Mouse (Mus musculus) embryonic facial prominence, embryonic 11.5 days (tissue): Measurements from ENCODE around the gene Xrcc5. TPM values are rescaled to one million over a fixed set of nuclear protein-coding genes. Genes with fewer than 3 reads are reported as not detected.
A peak's percentile ranks its signal among the peaks of the same experiment; 100 is the strongest.

ENCODE experiments used
- ATAC-seq: fragments of 200-750 bp; cut with Nextera tagmentation; replicated peaks from 2 replicates; pipeline ENCODE4 v1.8.0; 2017; ENCODE audit warnings: low read depth; ENCODE audit not compliant: insufficient number of reproducible peaks, low FRiP score, low TSS enrichment
- DNase-seq: peaks from one replicate; pipeline ENCODE4 v3.0.0-alpha.2; 2015; ENCODE audit warnings: low spot score
- H3K27ac ChIP-seq: fragments of 300-500 bp; sonication (generic); replicated peaks from 2 replicates; pipeline ENCODE4 v1.5.1; 2014; ENCODE audit warnings: mild to moderate bottlenecking, low read depth, low read length, control low read depth
- H3K27me3 ChIP-seq: fragments of 300-500 bp; sonication (generic); 2 replicates; pipeline ENCODE4 v1.6.1; 2014; ENCODE audit warnings: mild to moderate bottlenecking, low read length, moderate library complexity, mixed read lengths; ENCODE audit not compliant: control insufficient read depth, insufficient read depth
- H3K36me3 ChIP-seq: fragments of 300-500 bp; sonication (generic); replicated peaks from 2 replicates; pipeline ENCODE4 v1.6.1; 2014; ENCODE audit warnings: low read depth, mild to moderate bottlenecking, low read length, moderate library complexity, mixed read lengths; ENCODE audit not compliant: control insufficient read depth, insufficient read depth
- H3K4me1 ChIP-seq: fragments of 300-500 bp; sonication (generic); 2 replicates; pipeline ENCODE4 v1.6.1; 2014; ENCODE audit warnings: low read length, mixed read lengths; ENCODE audit not compliant: control insufficient read depth, insufficient read depth
- H3K4me2 ChIP-seq: fragments of 300-500 bp; sonication (generic); 2 replicates; pipeline ENCODE4 v1.6.1; 2014; ENCODE audit warnings: low read depth, mild to moderate bottlenecking, control low read depth, low read length, moderate library complexity
- H3K4me3 ChIP-seq: fragments of 300-500 bp; sonication (generic); 2 replicates; pipeline ENCODE4 v1.5.1; 2014; ENCODE audit warnings: low read depth, low read length, control low read depth
- H3K9ac ChIP-seq: fragments of 300-500 bp; sonication (generic); replicated peaks from 2 replicates; pipeline ENCODE4 v1.6.1; 2014; ENCODE audit warnings: mild to moderate bottlenecking, control low read depth, low read length
- H3K9me3 ChIP-seq: fragments of 300-500 bp; sonication (generic); replicated peaks from 2 replicates; pipeline ENCODE4 v1.6.1; 2016; ENCODE audit warnings: mild to moderate bottlenecking, low read length, inconsistent platforms, mixed read lengths; ENCODE audit not compliant: control insufficient read depth
- WGBS: fragments of 180-500 bp; shearing (Covaris S2); extraction: QIAGEN DNeasy Blood & Tissue Kit; methylation state at CpG from one replicate; pipeline ENCODE4 v1.1.7; 2014; 5-methylcytosine and 5-hydroxymethylcytosine counted together
- polyA plus RNA-seq: library from polyadenylated mRNA; unstranded; fragments of >200 nt; fragmentation: Nextera tagmentation; extraction: Ambion mirVana; gene quantifications from 2 replicates; pipeline ENCODE4 v1.2.1, GENCODE M21; 2014

Gene Xrcc5
- polyA plus RNA-seq, 1 experiment from 2014 or later = 77.8 TPM

DNA sequence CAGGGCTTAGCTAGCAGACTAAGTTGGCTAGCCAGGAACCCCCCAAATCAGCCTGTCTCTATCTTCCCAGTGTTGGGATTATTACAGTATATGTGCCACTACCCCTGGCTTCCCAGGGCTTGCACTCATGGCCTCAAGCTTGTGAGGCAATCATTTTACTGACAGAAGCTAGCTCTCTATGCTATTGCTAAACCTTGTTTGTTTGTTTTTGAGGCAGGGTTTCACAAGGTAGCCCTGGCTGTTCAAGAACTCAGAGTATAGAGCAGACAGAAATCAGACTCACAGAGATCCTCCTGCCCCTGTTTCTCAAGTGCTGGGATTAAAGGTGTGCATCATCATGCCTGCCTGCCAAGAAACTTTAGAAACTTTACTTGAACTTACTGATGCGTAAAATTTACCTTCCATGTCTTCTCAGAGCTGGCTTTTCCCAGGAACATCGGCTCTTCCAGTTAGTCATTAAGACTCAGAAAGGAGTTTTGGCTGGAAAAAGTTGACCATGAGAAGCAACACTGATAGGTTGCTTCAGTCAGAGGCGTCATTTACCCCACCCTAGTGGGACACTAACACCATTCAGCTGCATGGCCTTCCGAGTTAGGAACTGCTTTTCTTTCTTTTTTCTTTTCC is 18.6 kb upstream of the Xrcc5 start:
- Histone ChIP-seq H3K27ac (no peak overlapping the region), H3K27me3 (no peaks in the 10 kb centered on the region), H3K4me2 (no peak overlapping the region), H3K9ac (no peak overlapping the region), H3K36me3 (no peaks in the 10 kb centered on the region), H3K4me3 (no peak overlapping the region), H3K9me3 (no peaks in the 10 kb centered on the region), H3K4me1 (no peaks in the 10 kb centered on the region)
- no peak for DNase-seq
- WGBS = 79% methylated on average over 4 of the region's 4 CpGs
- no peak for ATAC-seq

DNA sequence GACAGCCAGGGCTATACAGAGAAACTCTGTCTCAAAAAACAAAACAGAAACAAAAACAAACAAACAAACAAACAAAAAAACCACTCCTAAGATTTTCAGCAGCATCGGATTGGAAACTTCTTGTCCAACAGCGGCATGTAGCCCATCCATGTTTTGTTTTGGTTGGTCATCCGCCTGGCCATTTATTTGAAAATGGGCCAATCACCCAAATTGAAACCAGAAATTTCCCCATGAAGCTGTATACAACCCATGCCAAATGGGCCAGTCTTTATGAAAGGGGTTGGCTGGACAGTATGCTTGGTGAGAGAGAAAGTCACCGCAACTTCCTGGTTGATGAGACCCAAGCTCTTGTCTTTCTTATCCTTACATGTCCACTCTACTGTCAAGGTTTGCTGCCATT is 16.3 kb upstream of the Xrcc5 start:
- Histone ChIP-seq H3K27ac (no peak overlapping the region), H3K36me3 (no peaks in the 10 kb centered on the region), H3K4me1 (no peaks in the 10 kb centered on the region), H3K27me3 (no peaks in the 10 kb centered on the region), H3K9me3 (no peaks in the 10 kb centered on the region), H3K4me3 (no peak overlapping the region), H3K4me2 (no peak overlapping the region), H3K9ac (no peak overlapping the region)
- WGBS = 93% methylated on average over 4 of the region's 4 CpGs
- ATAC-seq = no peak
- no peak for DNase-seq

DNA sequence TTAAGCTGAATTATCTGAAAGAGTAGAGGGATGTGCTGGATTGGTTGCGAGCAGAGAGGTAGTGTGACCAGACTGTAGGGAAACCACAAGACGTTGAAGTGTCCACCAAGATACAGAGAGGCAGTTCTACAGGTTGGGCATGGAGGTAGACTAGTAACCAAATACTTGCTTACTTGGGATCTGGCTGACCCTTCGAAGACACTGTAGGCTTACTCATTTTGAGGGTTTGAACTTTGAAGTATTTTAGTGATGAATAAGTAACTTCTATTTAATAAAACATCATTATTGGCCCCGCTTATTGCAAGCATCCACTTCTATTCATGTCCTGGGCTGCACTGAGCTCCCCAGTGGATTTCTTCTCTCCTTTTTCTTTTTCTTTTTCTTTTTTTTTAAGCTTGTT is 15.8 kb upstream of the Xrcc5 start:
- Histone ChIP-seq H3K4me2 (no peak overlapping the region), H3K36me3 (no peaks in the 10 kb centered on the region), H3K27me3 (no peaks in the 10 kb centered on the region), H3K27ac (no peak overlapping the region), H3K4me3 (no peak overlapping the region), H3K9me3 (no peaks in the 10 kb centered on the region), H3K9ac (no peak overlapping the region), H3K4me1 (no peaks in the 10 kb centered on the region)
- ATAC-seq (no peak), DNase-seq (no peak)
- 89% methylated on average over 4 of the region's 4 CpGs for WGBS

DNA sequence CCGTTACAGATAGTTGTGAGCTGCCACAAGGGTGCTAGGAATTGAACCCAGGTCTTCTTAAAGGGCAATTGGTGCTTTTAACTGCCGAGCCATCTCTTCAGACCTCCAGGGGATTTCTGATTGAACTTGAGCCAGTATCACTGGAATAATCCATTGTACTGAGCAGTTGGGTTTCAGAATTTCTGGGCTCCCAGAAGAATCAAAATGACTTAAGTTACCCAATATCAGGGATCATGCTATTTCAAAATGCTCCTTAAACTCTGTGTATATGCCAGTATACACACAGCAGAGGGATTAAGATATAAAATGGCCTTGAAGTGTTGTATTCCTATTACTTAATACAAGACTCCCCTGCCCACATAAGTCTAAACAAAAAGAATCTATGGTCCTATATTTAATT is 15.3 kb upstream of the Xrcc5 start:
- no peak overlapping the region for H3K27ac ChIP-seq
- DNase-seq (no peak), ATAC-seq (no peak)
- H3K36me3 ChIP-seq = no peaks in the 10 kb centered on the region
- H3K9me3 ChIP-seq = no peaks in the 10 kb centered on the region
- no peaks in the 10 kb centered on the region for H3K4me1 ChIP-seq
- no peak overlapping the region for H3K4me2 ChIP-seq
- WGBS = 85% methylated on average over 2 of the region's 2 CpGs
- no peaks in the 10 kb centered on the region for H3K27me3 ChIP-seq
- no peak overlapping the region for H3K4me3 ChIP-seq
- H3K9ac ChIP-seq = no peak overlapping the region

DNA sequence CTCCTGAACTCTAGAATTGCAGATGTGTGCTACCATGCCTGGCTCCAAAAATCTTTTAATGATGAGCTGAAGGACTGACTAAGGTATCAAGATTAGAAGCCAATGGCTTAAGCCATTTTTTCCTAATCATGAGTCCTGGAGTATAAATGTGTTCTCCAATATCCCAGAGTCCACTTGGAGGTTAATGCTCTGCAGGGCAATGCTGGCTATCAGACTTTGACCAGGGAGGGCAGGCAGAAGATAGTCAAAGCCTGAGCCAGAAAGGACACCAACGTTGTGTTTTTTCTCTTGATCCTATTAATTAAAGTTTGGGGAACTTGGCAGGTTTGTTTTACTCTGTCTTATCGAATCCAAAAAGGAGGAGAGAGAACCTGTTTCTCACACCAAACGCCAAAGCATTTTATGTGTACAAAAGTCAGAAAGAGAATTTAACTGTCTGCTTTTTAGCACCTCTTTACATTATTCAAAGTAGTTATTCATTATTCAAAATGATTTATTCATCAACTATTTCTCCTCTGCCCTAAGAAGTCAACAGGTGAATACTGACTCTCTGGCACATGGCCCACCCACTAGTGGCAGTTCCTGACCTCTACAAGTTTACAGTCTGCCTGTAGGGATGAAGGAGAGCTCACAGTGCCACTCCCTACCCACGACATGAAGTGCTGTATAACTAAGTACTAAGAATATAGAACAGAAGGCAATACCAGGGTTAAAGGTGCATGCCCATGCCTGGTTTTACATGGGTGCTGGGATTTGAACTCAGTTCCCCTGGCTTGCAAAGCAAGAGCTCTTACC is 13.2 kb upstream of the Xrcc5 start:
- no peaks in the 10 kb centered on the region for H3K36me3 ChIP-seq
- 77% methylated on average over 4 of the region's 4 CpGs for WGBS
- no peak overlapping the region for H3K27ac ChIP-seq
- H3K4me3 ChIP-seq = no peak overlapping the region
- DNase-seq = no peak
- no peak for ATAC-seq
- no peak overlapping the region for H3K4me2 ChIP-seq
- no peaks in the 10 kb centered on the region for H3K27me3 ChIP-seq
- H3K9me3 ChIP-seq = no peaks in the 10 kb centered on the region
- no peak overlapping the region for H3K9ac ChIP-seq
- no peaks in the 10 kb centered on the region for H3K4me1 ChIP-seq

DNA sequence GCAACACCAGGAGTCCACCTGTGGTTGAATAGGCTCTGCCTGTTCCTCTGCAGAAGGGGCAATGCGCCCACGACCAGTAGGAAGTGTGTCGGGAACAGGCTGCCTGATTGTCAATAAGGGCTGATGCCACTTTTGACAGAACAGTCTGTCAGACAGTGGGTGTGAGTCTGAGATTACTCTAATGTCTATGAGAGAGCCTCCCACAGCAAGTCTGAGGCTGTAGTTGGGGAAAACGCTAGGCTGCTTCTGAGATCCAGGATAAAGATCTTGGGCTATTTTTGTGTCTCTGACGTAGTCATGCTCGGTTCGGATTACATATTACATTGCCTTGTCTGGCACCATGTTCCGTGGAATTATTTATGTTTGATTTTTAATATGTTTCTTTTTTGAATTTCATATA is 11.5 kb upstream of the Xrcc5 start:
- Histone ChIP-seq H3K36me3 (no peaks in the 10 kb centered on the region), H3K9me3 (no peaks in the 10 kb centered on the region), H3K4me1 (no peaks in the 10 kb centered on the region), H3K4me2 (no peak overlapping the region), H3K27me3 (no peaks in the 10 kb centered on the region), H3K4me3 (no peak overlapping the region), H3K27ac (no peak overlapping the region), H3K9ac (no peak overlapping the region)
- no peak for DNase-seq
- WGBS = 80% methylated on average over 8 of the region's 8 CpGs
- no peak for ATAC-seq

DNA sequence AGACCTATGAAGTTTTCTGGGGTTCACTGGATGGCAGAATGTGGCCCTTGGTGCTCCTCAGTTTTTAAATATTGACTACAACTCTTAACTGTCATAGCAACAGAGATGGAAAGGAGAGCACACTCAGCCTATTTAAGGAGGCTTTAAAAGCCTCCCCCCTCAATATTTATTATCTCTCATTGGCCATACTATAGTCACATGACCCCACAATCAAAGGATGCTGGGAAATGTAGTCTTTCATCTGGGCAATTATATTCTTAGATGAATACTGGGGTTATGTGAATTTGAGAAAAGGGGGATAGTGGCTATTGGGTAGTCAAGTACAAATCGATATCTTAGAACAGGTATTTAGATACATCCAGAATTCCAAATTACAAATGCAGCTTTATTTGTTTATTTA is 5.4 kb upstream of the Xrcc5 start:
- no peak for ATAC-seq
- 69% methylated on average over 1 of the region's 1 CpGs for WGBS
- no peaks in the 10 kb centered on the region for H3K9me3 ChIP-seq

DNA sequence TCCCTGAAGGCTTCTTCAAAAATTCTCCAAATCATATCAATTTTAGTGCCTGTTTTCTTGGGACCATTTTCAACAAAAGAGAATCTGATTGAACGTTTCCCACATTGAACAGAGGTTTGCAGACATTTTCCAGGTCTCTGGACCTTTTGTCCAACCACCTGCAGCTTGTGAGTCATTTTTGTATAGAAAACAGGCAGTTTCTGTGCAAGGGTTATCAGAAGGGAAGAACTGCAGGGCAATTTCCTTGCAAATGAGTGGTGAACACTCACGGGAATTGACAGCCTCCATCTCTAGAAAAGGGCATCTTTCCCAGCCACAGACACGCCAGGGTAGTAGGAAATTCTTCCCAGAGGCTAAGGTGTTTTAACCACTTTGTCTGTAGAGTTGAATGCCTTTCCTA is 980 bp upstream of the Xrcc5 start:
- Histone ChIP-seq H3K27me3 (no peaks in the 10 kb centered on the region), H3K27ac (no peak overlapping the region), H3K9me3 (no peaks in the 10 kb centered on the region), H3K4me3 (no peak overlapping the region), H3K9ac (no peak overlapping the region), H3K4me2 (no peak overlapping the region), H3K4me1 (no peaks in the 10 kb centered on the region), H3K36me3 (no peaks in the 10 kb centered on the region; the same call in 1 of the 2 replicates)
- ATAC-seq (no peak), DNase-seq (no peak)
- WGBS = 60% methylated on average over 3 of the region's 3 CpGs

More for the DNA sequence above, 5.4 kb upstream of the Xrcc5 start:
- no peaks in the 10 kb centered on the region for H3K4me1 ChIP-seq
- no peaks in the 10 kb centered on the region for H3K36me3 ChIP-seq
- H3K4me2 ChIP-seq = no peak overlapping the region
- no peaks in the 10 kb centered on the region for H3K27me3 ChIP-seq
- H3K4me3 ChIP-seq = no peak overlapping the region
- H3K27ac ChIP-seq = no peak overlapping the region
- peak; percentile 5 for DNase-seq
- H3K9ac ChIP-seq = no peak overlapping the region
